Mouse (Mus musculus) CH12.LX (cell line): ENCODE measurements around the gene Olfml2a. TPM values are rescaled to one million over a fixed set of nuclear protein-coding genes. Genes with fewer than 3 reads are reported as not detected.

Experiments
- DNase-seq: peaks from one replicate; pipeline ENCODE4 v3.0.0-alpha.2; 2013; ENCODE audit errors: extremely low read depth
- H3K27ac ChIP-seq: 2 replicates; pipeline ENCODE4 v1.5.1; 2012; ENCODE audit warnings: low read depth, mild to moderate bottlenecking, control low read depth, moderate library complexity; ENCODE audit not compliant: insufficient read depth
- H3K27me3 ChIP-seq: replicated peaks from 2 replicates; pipeline ENCODE3; 2012; ENCODE audit warnings: inconsistent platforms
- H3K36me3 ChIP-seq, 2 experiments: replicated peaks in 1 of 2; 2 replicates each; pipeline versions ENCODE3 to v1.6.1; 2012; ENCODE audit warnings: inconsistent platforms in 1 of 2, low read length in 1 of 2, mild to moderate bottlenecking in 1 of 2, mixed read lengths in 1 of 2, moderate library complexity in 1 of 2; ENCODE audit not compliant: control insufficient read depth in 1 of 2, insufficient read depth in 1 of 2
- H3K4me1 ChIP-seq, 2 experiments: 2 replicates each; pipeline ENCODE4 v1.6.1; 2012; ENCODE audit warnings: inconsistent platforms in 1 of 2, moderate library complexity in 1 of 2; ENCODE audit not compliant: insufficient read depth in 2 of 2, control insufficient read depth in 1 of 2
- H3K4me2 ChIP-seq: 2 replicates; pipeline ENCODE4 v1.6.1; 2012; ENCODE audit warnings: low read depth, mild to moderate bottlenecking, control low read depth; ENCODE audit not compliant: poor library complexity, insufficient read depth, severe bottlenecking
- H3K4me3 ChIP-seq, 3 experiments: fragments of 150-350 bp in 1 of 3; sonication (generic) in 1 of 3; replicated peaks in 1 of 3; 2 replicates each; pipeline versions ENCODE3 to v1.5.1; 2011 to 2012; ENCODE audit warnings: low read depth in 2 of 3, low read length in 2 of 3, mild to moderate bottlenecking in 2 of 3, moderate library complexity in 2 of 3, control low read depth in 1 of 3, improper control_type of control experiment in 1 of 3, inconsistent platforms in 1 of 3, mixed read lengths in 1 of 3; ENCODE audit not compliant: poor library complexity in 1 of 3
- H3K79me2 ChIP-seq: replicated peaks from 2 replicates; pipeline ENCODE4 v1.6.1; 2012; ENCODE audit warnings: mild to moderate bottlenecking, moderate library complexity; ENCODE audit not compliant: control insufficient read depth, poor library complexity, insufficient read depth, severe bottlenecking; ENCODE audit errors: extremely low read depth
- H3K9ac ChIP-seq: 2 replicates; pipeline ENCODE4 v1.6.1; 2012; ENCODE audit warnings: low read depth, mild to moderate bottlenecking, control low read depth, moderate library complexity; ENCODE audit not compliant: insufficient read depth
- H3K9me3 ChIP-seq: replicated peaks from 2 replicates; pipeline ENCODE3; 2012; ENCODE audit warnings: low read length, inconsistent platforms, mixed read lengths
- CHD2 ChIP-seq: IDR thresholded peaks from 2 replicates; pipeline ENCODE4 v1.6.1; 2011; ENCODE audit warnings: low read length, improper control_type of control experiment
- E2F4 ChIP-seq: IDR thresholded peaks from 2 replicates; pipeline ENCODE4 v1.6.1; 2011; ENCODE audit warnings: low read depth, low read length, improper control_type of control experiment; ENCODE audit not compliant: insufficient replicate concordance
- ETS1 ChIP-seq: conservative IDR thresholded peaks from 2 replicates; pipeline ENCODE4 v1.6.1; 2012; ENCODE audit warnings: low read depth, mild to moderate bottlenecking, inconsistent platforms, low read length, improper control_type of control experiment, moderate library complexity
- JUN ChIP-seq: IDR thresholded peaks from 2 replicates; pipeline ENCODE4 v1.6.1; 2011; ENCODE audit warnings: low read depth, mild to moderate bottlenecking, low read length, improper control_type of control experiment, moderate library complexity; ENCODE audit not compliant: insufficient read depth
- JUND ChIP-seq: conservative IDR thresholded peaks from 2 replicates; pipeline ENCODE4 v1.6.1; 2011; ENCODE audit warnings: low read depth, low read length, improper control_type of control experiment
- KAT2A ChIP-seq: IDR thresholded peaks from 2 replicates; pipeline ENCODE4 v1.6.1; 2012; ENCODE audit warnings: low read length, improper control_type of control experiment, inconsistent platforms; ENCODE audit not compliant: insufficient replicate concordance
- MEF2A ChIP-seq: IDR thresholded peaks from 2 replicates; pipeline ENCODE4 v1.6.1; 2014; ENCODE audit warnings: low read depth, mild to moderate bottlenecking, inconsistent platforms, low read length, improper control_type of control experiment, borderline replicate concordance
- MYC ChIP-seq: IDR thresholded peaks from 2 replicates; pipeline ENCODE4 v1.6.1; 2011; ENCODE audit warnings: low read depth, mild to moderate bottlenecking, improper control_type of control experiment, low read length
- NELFE ChIP-seq: IDR thresholded peaks from 2 replicates; pipeline ENCODE4 v1.6.1; 2011; ENCODE audit warnings: low read depth, low read length, improper control_type of control experiment
- PAX5 ChIP-seq: IDR thresholded peaks from 2 replicates; pipeline ENCODE4 v1.6.1; 2012; ENCODE audit warnings: low read length, inconsistent platforms, mixed read lengths
- RCOR1 ChIP-seq: conservative IDR thresholded peaks from 2 replicates; pipeline ENCODE4 v1.6.1; 2012; ENCODE audit warnings: low read depth, mild to moderate bottlenecking, inconsistent platforms, low read length, improper control_type of control experiment
- SMC3 ChIP-seq: IDR thresholded peaks from 2 replicates; pipeline ENCODE4 v1.6.1; 2011; ENCODE audit warnings: low read depth, low read length, improper control_type of control experiment
- USF1 ChIP-seq: IDR thresholded peaks from 2 replicates; pipeline ENCODE4 v1.6.1; 2014; ENCODE audit warnings: low read depth, mild to moderate bottlenecking, inconsistent platforms, low read length, improper control_type of control experiment
- USF2 ChIP-seq: conservative IDR thresholded peaks from 2 replicates; pipeline ENCODE4 v1.6.1; 2011; ENCODE audit warnings: low read depth, low read length, improper control_type of control experiment
- ZMIZ1 ChIP-seq: IDR thresholded peaks from 2 replicates; pipeline ENCODE4 v1.6.1; 2012; ENCODE audit warnings: low read depth, mild to moderate bottlenecking, inconsistent platforms, low read length, improper control_type of control experiment
- dilution Hi-C: fragments of 300-500 bp; cut with MboI; formaldehyde crosslinking; loops from 2 replicates; pipeline ENCODE4 v1.14.3; 2020; ENCODE audit warnings: low sequenced_read_pairs; ENCODE audit not compliant: extremely low pct_unique_long_range_greater_than_20kb, extremely low pct_ligation_motif_present
- in situ Hi-C: fragments of 300-500 bp; cut with MboI; formaldehyde crosslinking; loops from 3 replicates; pipeline ENCODE4 v1.14.3; 2019; ENCODE audit warnings: low sequenced_read_pairs, low pct_ligation_motif_present, low pct_unique_long_range_greater_than_20kb, mixed read lengths
- polyA plus RNA-seq: library from polyadenylated mRNA; unstranded; fragments of >175 nt; gene quantifications from 2 replicates; pipeline ENCODE4 v1.2.1, GENCODE M21; 2012; ENCODE audit warnings: low read depth; ENCODE audit not compliant: insufficient read length
- total RNA-seq, 2 experiments: library from RNA; depleted of rRNA; stranded (reverse); fragments of 300-350 nt in 1 of 2; fragments of >200 nt in 1 of 2; gene quantifications; 2 replicates each; pipeline ENCODE4 v1.2.3; 2012 to 2014

Olfml2a gene
- total and polyA plus RNA-seq, 3 experiments, result 4.3 to 8.5 (median 5.5) TPM

- dilution Hi-C loops (no loop called here), in situ Hi-C loops (no loop called here)
- H3K27me3 ChIP-seq, result no peaks in the 10 kb centered on the region
- H3K9me3 ChIP-seq, result no peaks in the 10 kb centered on the region
- H3K4me2 ChIP-seq, result no peak overlapping the region
- DNase-seq, result no peak
- H3K36me3 ChIP-seq, result no peaks in the 10 kb centered on the region
- no peak overlapping the region for H3K4me3 ChIP-seq
- no peak for TF ChIP-seq E2F4
- no peak for TF ChIP-seq MYC
- no peak for TF ChIP-seq ETS1
- no peak for TF ChIP-seq JUN
- TF ChIP-seq JUND, result no peak
- no peak for TF ChIP-seq USF2
- TF ChIP-seq CHD2, result no peak
- TF ChIP-seq PAX5, result no peak
- no peak for TF ChIP-seq KAT2A
- no peak for TF ChIP-seq SMC3
- TF ChIP-seq MEF2A, result no peak
- TF ChIP-seq USF1, result no peak
- no peak for TF ChIP-seq RCOR1
- TF ChIP-seq NELFE, result no peak
- TF ChIP-seq ZMIZ1, result no peak
- no peak overlapping the region for H3K9ac ChIP-seq
- no peaks in the 10 kb centered on the region for H3K79me2 ChIP-seq
- peaks cover 2 to 20% of the 10 kb centered on the region in 2 experiments; a peak in 3 of 4 replicates for H3K4me1 ChIP-seq
- no peak overlapping the region for H3K27ac ChIP-seq
These were observed 43.4 kb downstream of the Olfml2a start for GRCm38 (mm10) chr2:38975181-38975580.

- Histone ChIP-seq H3K4me2 (no peak overlapping the region), H3K27ac (no peak overlapping the region), H3K36me3 (no peaks in the 10 kb centered on the region), H3K79me2 (no peaks in the 10 kb centered on the region)
- dilution Hi-C loops, result no loop called here
- in situ Hi-C loops, result no loop called here
- TF ChIP-seq KAT2A, result no peak
- TF ChIP-seq, all 38 proteins: peak for 0
- no peaks in the 10 kb centered on the region for H3K27me3 ChIP-seq
- H3K9me3 ChIP-seq, result no peaks in the 10 kb centered on the region
- no peak overlapping the region for H3K9ac ChIP-seq
- H3K4me3 ChIP-seq, result no peak overlapping the region
- DNase-seq, result no peak
- H3K4me1 ChIP-seq, result peaks cover 2 to 27% of the 10 kb centered on the region in 2 experiments; a peak in 3 of 4 replicates
These were observed 44.4 kb downstream of the Olfml2a start for GRCm38 (mm10) chr2:38975941-38976805.
